Mouse (Mus musculus): ENCODE data around the gene Il1r1.

Gene Il1r1

DNA sequence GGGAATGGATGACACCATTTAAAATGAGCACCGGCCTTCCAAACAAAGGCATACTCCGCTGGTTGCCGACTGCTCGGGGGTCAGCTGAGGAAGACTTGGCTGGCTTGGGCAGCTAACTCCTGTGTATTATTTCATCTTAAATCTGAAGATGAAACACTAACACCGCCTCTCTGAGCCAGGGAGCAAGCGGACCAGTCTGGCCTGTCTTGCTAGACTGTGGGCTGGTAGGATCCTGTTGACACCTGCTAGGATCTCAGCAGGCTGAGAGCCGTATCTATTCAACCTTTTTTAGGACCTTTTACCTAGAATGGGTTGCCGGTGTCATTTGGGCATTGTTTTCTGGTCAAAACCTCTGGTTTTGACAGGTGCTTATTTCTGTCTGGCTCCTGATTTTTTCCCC is 92.8 kb downstream of the Il1r1 start:
- DNase-seq (ENCODE audit: low read depth, low spot score), result no peak

DNA sequence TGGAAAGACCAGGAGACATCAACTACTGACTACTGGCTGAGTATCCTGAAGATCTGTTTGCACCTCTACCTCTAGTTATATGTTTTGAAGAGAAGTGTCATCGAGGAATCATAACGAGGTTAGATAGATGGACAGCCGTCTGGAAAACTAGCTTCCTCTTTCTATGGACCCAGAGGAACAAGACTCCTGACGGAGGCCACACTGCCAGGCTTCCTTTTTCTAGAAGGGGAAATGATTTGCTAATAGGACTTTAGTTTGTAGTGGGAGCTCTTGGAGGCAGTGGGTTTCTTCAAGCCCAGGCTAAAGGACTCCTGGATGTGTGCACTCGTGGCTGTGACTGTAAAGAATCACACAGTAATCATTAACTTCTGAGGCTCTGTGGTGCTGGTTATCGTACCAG is 96.9 kb downstream of the Il1r1 start:
- DNase-seq (ENCODE audit: low read depth, low spot score), result no peak

GRCm38 (mm10) chr1:40322543-40322942 is 97.7 kb downstream of the Il1r1 start:
- no peak for DNase-seq (ENCODE audit: low read depth, low spot score)

DNA sequence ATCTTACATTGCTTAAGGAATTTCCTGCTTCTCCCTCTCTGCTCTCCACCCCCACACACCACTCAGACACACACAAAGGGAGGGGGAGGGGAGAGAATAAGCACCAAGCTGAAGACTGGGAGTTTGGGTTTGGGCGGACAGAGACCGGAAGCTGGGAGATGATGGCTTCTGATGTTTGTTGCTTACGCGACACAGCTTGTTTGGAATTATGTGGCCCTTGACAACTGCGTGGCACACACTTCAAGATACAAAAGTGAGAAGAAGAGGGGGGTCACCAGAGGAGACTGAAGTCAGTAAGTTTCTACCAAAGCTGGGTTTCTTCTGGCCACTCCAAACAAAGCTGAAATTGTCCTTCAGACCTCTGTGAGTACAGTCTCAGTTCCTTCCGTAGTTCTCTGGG is 99.6 kb downstream of the Il1r1 start, which contains the start of gene Il1rl2:
Gene Il1rl2, plus strand, starts transcription at position 154 of the 400 bp plus-strand sequence.
- peak; percentile 19 for DNase-seq (ENCODE audit: low read depth, low spot score)

DNA sequence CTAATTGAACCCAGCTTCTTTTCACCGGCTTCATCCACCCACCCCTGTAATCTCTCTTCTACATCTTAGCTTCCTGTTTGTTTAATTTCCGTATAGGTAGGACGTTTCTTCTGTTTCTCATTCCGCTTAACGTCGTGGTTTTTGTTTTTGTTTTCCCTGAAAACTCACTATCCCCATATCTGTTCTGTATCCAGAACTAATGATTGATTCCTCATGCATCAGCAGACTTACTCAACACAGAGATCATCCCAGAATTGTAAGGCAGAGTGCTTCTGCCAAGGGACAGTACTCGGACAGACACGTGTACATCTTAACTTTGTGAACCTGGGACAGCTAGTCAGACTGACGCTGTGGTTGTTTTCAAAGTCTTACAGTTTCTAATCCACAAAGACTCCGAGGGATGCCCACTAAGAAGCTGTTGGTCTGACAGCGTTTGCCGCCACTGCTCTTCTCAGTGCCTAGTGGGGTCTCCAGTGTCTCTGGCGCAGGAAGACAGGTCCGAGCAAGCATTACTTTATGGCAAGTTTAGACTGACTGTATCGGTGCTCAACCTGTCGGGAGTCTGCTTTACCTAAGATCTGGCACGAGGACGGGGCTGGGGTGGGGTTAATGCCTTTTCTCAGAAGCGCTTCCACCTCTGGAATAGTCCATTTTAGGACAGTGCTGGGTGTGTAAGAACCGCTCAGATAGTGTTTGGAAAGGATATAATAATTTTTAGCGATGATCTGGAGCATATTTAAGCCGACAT is 100.2 kb downstream of the Il1r1 start:
- peak; percentile 11 for DNase-seq (ENCODE audit: low read depth, low spot score)

- DNase-seq (ENCODE audit: low read depth, low spot score), result peak; percentile 13
Observed at GRCm38 (mm10) chr1:40325711-40326327, 100.9 kb downstream of the Il1r1 start.

GRCm38 (mm10) chr1:40327604-40328003 is 102.7 kb downstream of the Il1r1 start:
- DNase-seq (ENCODE audit: low read depth, low spot score), result no peak

DNA sequence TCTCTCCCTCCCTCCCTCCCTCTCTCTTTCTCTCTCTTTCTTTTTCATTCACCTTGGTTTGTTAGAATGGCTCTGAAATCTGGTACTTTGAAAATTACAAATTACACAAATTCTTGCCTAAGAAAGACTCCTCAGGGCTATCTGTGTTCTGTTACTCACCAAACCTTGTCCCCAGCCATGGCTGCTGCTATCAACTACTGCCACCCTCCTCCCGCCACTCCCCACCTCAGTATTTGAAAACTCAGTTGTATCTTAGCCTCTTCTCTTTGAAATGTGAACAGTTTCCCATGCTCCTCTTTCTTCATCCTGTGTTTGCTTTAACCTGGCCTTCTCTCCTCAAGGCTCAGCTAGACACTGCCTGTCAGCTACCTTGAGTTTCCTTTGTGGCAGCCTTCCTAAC is 104.6 kb downstream of the Il1r1 start:
- no peak for DNase-seq (ENCODE audit: low read depth, low spot score)

DNA sequence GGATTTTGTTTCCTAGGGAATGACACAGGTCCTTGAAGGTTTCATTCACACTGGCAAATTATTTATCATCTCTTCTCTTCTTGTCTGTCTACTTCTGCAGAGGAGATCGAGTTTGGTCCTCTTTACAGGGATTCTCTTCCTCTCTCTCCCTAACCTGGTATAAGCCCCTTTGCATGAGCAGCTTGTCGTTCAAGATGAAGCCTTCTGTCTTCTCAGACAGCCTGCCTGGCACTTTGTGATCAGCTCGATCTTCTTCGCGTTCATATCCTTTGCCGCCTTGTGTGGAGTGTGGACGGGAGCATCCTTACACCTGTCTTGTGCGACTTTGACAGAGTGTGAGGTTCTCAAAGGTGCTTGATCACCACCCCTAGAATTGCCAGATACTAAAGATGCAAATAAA is 105.3 kb downstream of the Il1r1 start:
- DNase-seq (ENCODE audit: low read depth, low spot score), result no peak

DNA sequence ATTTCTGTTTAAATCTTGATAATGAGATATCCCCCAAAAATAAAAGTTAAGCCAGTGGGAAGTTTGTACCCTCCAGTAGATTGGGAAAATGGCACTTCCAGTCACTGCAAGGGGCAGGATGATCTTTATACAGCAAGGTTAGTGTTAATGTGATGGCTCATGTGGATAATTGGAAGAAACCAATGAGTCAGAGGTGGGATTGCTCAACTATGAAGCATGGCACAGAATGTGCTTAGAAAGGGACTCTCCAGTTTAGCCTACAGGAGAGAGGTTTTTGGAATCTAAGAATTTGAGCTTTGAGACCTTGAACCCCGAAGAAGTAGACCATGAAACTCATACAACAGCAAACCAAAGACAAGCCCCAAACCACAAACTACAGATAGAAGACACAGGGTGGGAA is 114.5 kb downstream of the Il1r1 start:
- DNase-seq (ENCODE audit: low read depth, low spot score), result no peak

DNA sequence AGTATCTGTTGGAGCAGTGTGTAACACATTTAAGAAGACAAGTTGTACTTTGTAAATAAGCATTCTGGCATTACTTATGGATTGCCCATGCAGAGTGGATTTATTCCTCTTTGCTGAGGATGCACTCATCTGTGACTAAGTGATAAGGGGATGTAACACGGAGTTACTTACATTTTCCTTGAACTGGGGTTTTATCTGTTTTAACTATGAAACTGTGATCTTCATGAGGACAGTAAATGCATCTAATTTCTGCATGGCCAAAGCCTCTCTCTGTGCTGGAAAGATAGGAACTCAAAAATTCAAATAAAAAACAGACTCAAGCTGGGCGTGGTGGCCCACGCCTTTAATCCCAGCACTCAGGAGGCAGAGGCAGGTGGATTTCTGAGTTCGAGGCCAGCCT is 115.2 kb downstream of the Il1r1 start:
- no peak for DNase-seq (ENCODE audit: low read depth, low spot score)

DNA sequence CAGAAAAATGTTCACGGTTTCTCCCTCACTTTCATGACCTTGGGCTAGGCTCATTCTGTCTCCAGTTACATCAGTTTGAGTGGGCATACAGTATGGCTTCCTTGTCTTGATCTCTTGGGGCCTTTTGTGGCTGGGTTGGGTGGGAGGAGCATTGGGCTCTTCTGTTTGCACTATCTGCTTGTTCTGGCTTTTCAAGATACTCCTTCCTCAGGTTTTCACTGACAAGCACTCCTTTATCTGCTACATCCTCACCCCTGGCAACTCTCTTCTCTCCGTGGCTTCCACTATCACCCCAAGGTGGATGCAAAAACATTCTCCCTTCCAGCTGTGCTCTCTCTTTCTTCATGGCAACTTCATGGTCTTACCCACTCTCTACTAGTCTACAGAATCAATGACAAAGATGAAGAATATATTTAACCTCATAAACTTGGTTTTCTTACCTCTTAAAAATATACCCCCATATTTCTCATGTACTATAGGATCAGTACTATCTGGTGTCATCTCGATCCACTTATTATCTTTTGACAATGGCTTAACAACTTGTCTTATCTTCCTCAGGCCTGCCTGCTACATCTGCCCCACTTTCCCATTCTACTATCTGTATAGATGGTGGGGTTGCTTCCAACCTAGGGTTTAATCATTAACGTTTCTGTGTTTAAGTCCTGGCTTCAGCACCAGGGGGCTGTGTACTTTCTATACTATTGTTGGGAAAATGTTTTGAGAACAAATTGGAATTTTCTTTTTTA is 127.5 kb downstream of the Il1r1 start:
- no peak for DNase-seq (ENCODE audit: low read depth, low spot score)

GRCm38 (mm10) chr1:40352904-40353286 is 128.0 kb downstream of the Il1r1 start:
- DNase-seq (ENCODE audit: low read depth, low spot score), result no peak

- DNase-seq (ENCODE audit: low read depth, low spot score), result no peak
Observed at GRCm38 (mm10) chr1:40354665-40355064, 129.8 kb downstream of the Il1r1 start.

- no peak for DNase-seq (ENCODE audit: low read depth, low spot score)
Observed at GRCm38 (mm10) chr1:40355431-40355843, 130.6 kb downstream of the Il1r1 start.

- no peak for DNase-seq (ENCODE audit: low read depth, low spot score)
Observed at GRCm38 (mm10) chr1:40355904-40356521, 131.1 kb downstream of the Il1r1 start.

DNA sequence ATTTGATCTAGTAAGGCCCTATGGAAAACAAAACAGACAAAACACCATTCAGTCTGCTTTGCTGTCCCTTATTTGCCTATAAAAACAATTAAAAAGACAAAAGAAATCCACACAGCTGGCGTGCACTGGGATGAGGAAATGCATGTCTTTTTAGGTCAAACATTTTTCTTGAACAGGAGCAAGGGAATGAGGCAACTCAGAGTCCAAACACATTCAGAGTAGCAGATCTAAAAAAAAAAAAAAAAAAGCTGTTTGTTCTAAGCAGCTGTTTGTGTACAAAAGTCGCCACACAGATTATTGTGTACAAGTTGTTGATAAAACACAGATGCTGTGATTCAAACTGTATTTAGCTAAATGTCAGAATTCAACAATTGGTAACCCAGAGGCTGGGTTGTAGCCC is 133.0 kb downstream of the Il1r1 start:
- no peak for DNase-seq (ENCODE audit: low read depth, low spot score)

DNA sequence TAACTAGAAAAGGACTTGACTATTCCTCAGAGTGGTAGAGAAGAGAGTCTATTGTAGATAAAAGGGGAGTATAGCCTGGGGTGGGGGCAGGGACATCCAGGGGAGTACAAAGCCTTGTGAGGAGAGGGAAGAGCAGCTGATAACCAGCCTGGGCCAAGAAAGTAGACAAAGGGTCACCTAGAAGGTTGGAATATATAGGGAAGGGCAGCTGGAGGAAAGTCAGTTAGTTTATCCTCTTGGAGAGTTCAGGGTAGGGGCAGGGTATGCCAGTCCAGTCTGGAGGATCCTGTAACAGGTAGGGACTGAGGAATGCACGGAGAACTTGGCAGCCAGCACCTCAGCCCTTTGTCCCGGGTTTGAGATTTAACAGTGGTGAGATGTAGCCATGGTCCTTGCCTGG is 133.5 kb downstream of the Il1r1 start:
- DNase-seq (ENCODE audit: low read depth, low spot score), result no peak

- DNase-seq (ENCODE audit: low read depth, low spot score), result no peak
Observed at GRCm38 (mm10) chr1:40358771-40359181, 133.9 kb downstream of the Il1r1 start.

- no peak for DNase-seq (ENCODE audit: low read depth, low spot score)
Observed at GRCm38 (mm10) chr1:40359731-40360130, 134.9 kb downstream of the Il1r1 start.

GRCm38 (mm10) chr1:40360969-40361368 is 136.1 kb downstream of the Il1r1 start:
- DNase-seq (ENCODE audit: low read depth, low spot score), result no peak

DNA sequence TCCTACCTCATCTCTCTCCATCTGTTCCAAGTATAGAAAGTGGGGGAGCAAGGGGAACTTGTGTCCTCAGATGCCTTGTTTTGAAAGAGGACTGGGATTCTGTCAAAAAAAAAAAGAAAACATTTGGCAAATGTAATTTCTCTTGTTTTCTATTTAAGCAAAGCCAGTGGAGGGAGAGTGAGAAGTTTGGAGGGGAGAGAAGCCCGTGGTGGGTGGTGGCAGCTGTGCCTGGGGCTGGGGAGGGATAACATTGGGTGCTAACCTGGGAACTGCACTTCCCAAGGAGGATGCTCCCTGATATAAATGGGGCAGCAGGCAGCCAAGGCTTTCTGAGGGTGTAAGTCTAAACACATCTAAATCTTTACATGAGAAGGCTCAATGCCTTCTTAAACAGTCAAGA is 136.7 kb downstream of the Il1r1 start:
- DNase-seq (ENCODE audit: low read depth, low spot score), result no peak

Measured in mesoderm, embryonic 11.5 days (tissue).